Comparison of ENCODE assay signal across 10 mouse cellular contexts in genomic region chr14:20795423-20796152, GRCm38 (mm10). TPM values are rescaled to one million over a fixed set of nuclear protein-coding genes. Genes with fewer than 3 reads are reported as not detected.
DNase-seq lines count a peak whose midpoint lies in the region; ATAC-seq and TF ChIP-seq lines count a peak whose summit lies in the region.
"Had no signal": no experiment of that assay in that cellular context is flagged by ENCODE, and none has a peak within 500 bp of the region (broad histone marks: within the 10 kb centered on the region; RNA-seq: fewer than 3 reads in every experiment).

No protein-coding gene starts in this region.

- peaks cover 19% of the 10 kb centered on the region for H3K36me3 ChIP-seq in heart, embryonic 13.5 days
- peaks cover 15% of the 10 kb centered on the region for H3K36me3 ChIP-seq in neural tube, embryonic 13.5 days

- no peaks in the 10 kb centered on the region for H3K27me3 ChIP-seq in heart, embryonic 13.5 days (replicated peaks)
- H3K27me3 ChIP-seq in neural tube, embryonic 13.5 days, result no peaks in the 10 kb centered on the region

- H3K27ac ChIP-seq in heart, embryonic 13.5 days (replicated peaks), result peak overlapping the region; percentile 88
- H3K27ac ChIP-seq in neural tube, embryonic 13.5 days (replicated peaks), result peak overlapping the region; percentile 72
- H3K27ac ChIP-seq in olfactory bulb, adult 2 months (ENCODE audit: insufficient read depth, low read depth, low read length), result peak overlapping the region; percentile 26; the same call in 1 of the 2 replicates

- peak overlapping the region; percentile 92 for H3K4me2 ChIP-seq in heart, embryonic 13.5 days
- peak overlapping the region; percentile 71; the same call in 1 of the 2 replicates for H3K4me2 ChIP-seq in neural tube, embryonic 13.5 days

- DNase-seq in heart, postnatal 25 days (ENCODE audit: low spot score), result no peak
- no peak for DNase-seq in neural tube, embryonic 10.5 days (ENCODE audit: extremely low spot score, low spot score)
- DNase-seq in MN1 (ENCODE audit: low spot score), result no peak
- no peak for DNase-seq in spleen, adult 18-20 months
- DNase-seq: lung, adult 2 months; thymus, adult 2 months had no signal

- TF ChIP-seq POLR2A in olfactory bulb, adult 2 months (IDR thresholded peaks at IDR 0.05; ENCODE audit: insufficient read depth, low read depth, low read length), result no peak

- 59% methylated on average over 7 of the region's 9 CpGs for WGBS in heart, embryonic 13.5 days
- 28% methylated on average over 8 of the region's 9 CpGs for WGBS in neural tube, embryonic 13.5 days
- WGBS in olfactory bulb, adult 2 months, result 46% methylated on average over 9 of the region's 9 CpGs

- peak overlapping the region; percentile 93 for H3K9ac ChIP-seq in heart, embryonic 13.5 days
- H3K9ac ChIP-seq in neural tube, embryonic 13.5 days, result 0 out of 2 replicates have a peak overlapping the region, but pooled peaks have one; percentile 26

- peak overlapping the region; percentile 93 for H3K4me3 ChIP-seq in heart, embryonic 13.5 days
- H3K4me3 ChIP-seq in neural tube, embryonic 13.5 days, result no peak overlapping the region
- H3K4me3 ChIP-seq in olfactory bulb, adult 2 months (ENCODE audit: insufficient read depth, low read depth, low read length), result no peak overlapping the region

- H3K9me3 ChIP-seq in heart, embryonic 13.5 days, result no peaks in the 10 kb centered on the region
- H3K9me3 ChIP-seq in neural tube, embryonic 13.5 days, result no peaks in the 10 kb centered on the region

- ATAC-seq in heart, embryonic 13.5 days (ENCODE audit: extremely low read depth, insufficient number of reproducible peaks, low FRiP score, low TSS enrichment), result no peak
- no peak for ATAC-seq in neural tube, embryonic 13.5 days (ENCODE audit: low read depth)
- ATAC-seq in granulocyte monocyte progenitor cell, adult 5-6 weeks (replicated peaks; ENCODE audit: poor library complexity, severe bottlenecking), result peak; percentile 15; the same call in 1 of the 2 replicates

- intact Hi-C loops in heart, postnatal 25 days (cut with DNase I), result loop anchor here (5.0 kb wide), 1 partner anchor 98 kb away; no protein-coding TSS in a partner anchor

- H3K4me1 ChIP-seq in heart, embryonic 13.5 days, result peaks cover 43% of the 10 kb centered on the region
- H3K4me1 ChIP-seq in neural tube, embryonic 13.5 days (replicated peaks), result peaks cover 60% of the 10 kb centered on the region
- H3K4me1 ChIP-seq in olfactory bulb, adult 2 months (ENCODE audit: control insufficient read depth, insufficient read depth, low read length), result peaks cover 35% of the 10 kb centered on the region

- no peak for TF ChIP-seq CTCF in olfactory bulb, adult 2 months (IDR thresholded peaks at IDR 0.05; ENCODE audit: insufficient read depth, low read depth, low read length)

RNA-seq across cellular contexts. Expression of gene Camk2g, which starts 1.7 kb away (rescaled TPM):
- 55.0 and 60.2 TPM in 2 replicates for polyA plus RNA-seq in heart, embryonic 13.5 days (2015; fragmentation: Nextera tagmentation; extraction: Ambion mirVana)
- 10 to 100 TPM; 50.4 to 59.5 TPM for total RNA-seq in heart, postnatal 25 days (2021)
- 155 and 159 TPM in 2 replicates for polyA plus RNA-seq in neural tube, embryonic 13.5 days (2015; fragmentation: Nextera tagmentation; extraction: Ambion mirVana)
- 28.0 and 35.2 TPM in 2 replicates for total RNA-seq in granulocyte monocyte progenitor cell, adult 5-6 weeks (2014; fragmentation: Nextera tagmentation)
- 50.3 and 65.9 TPM in 2 replicates for total RNA-seq in granulocyte monocyte progenitor cell, adult 5-6 weeks (2017)
- polyA plus RNA-seq in olfactory bulb, adult 2 months (2012; ENCODE audit: insufficient read depth, insufficient read length, low replicate concordance, missing spikeins), result 125 and 417 TPM in 2 replicates

RNA-seq across cellular contexts. Expression of gene Plau, which starts 40.9 kb away (rescaled TPM):
- polyA plus RNA-seq in heart, embryonic 13.5 days (2015; fragmentation: Nextera tagmentation; extraction: Ambion mirVana), result 1.4 and 2.3 TPM in 2 replicates
- 1 to 10 TPM; 4.5 to 4.6 TPM for total RNA-seq in heart, postnatal 25 days (2021)
- 1.2 TPM in 2 replicates for polyA plus RNA-seq in neural tube, embryonic 13.5 days (2015; fragmentation: Nextera tagmentation; extraction: Ambion mirVana)
- total RNA-seq in granulocyte monocyte progenitor cell, adult 5-6 weeks (2014; fragmentation: Nextera tagmentation), result 2.9 and 4.2 TPM in 2 replicates
- total RNA-seq in granulocyte monocyte progenitor cell, adult 5-6 weeks (2017), result 7.5 and 9.1 TPM in 2 replicates
- polyA plus RNA-seq in olfactory bulb, adult 2 months (2012; ENCODE audit: insufficient read depth, insufficient read length, low replicate concordance, missing spikeins), result not detected in 2 replicates

Comparison
In these comparisons a context has a peak if more than half of its experiments do, and no peak if none do; other contexts are left out.
1. H3K27ac ChIP-seq: peak in every context shown above with its lines; median percentile 88 in heart, embryonic 13.5 days; 72 in neural tube, embryonic 13.5 days; 26 in olfactory bulb, adult 2 months.